Mouse (Mus musculus) midbrain, embryonic 13.5 days (tissue): ENCODE data around the gene Ifitm2. TPM values are rescaled to one million over a fixed set of nuclear protein-coding genes. Genes with fewer than 3 reads are reported as not detected.

Source experiments
- ATAC-seq: fragments of 200-750 bp; cut with Nextera tagmentation; 2 replicates; pipeline ENCODE4 v1.8.0; 2017; ENCODE audit warnings: mild to moderate bottlenecking, moderate TSS enrichment, moderate library complexity
- H3K27ac ChIP-seq: fragments of 300-500 bp; sonication (generic); 2 replicates; pipeline ENCODE4 v1.5.1; 2015; ENCODE audit warnings: inconsistent platforms, mild to moderate bottlenecking, moderate library complexity
- H3K27me3 ChIP-seq: fragments of 300-500 bp; sonication (generic); 2 replicates; pipeline ENCODE4 v1.6.1; 2015; ENCODE audit warnings: mild to moderate bottlenecking, inconsistent platforms
- H3K36me3 ChIP-seq: fragments of 300-500 bp; sonication (generic); 2 replicates; pipeline ENCODE4 v1.6.1; 2015; ENCODE audit warnings: mild to moderate bottlenecking, inconsistent platforms
- H3K4me1 ChIP-seq: fragments of 300-500 bp; sonication (generic); replicated peaks from 2 replicates; pipeline ENCODE4 v1.6.1; 2015; ENCODE audit warnings: inconsistent platforms
- H3K4me2 ChIP-seq: fragments of 300-500 bp; sonication (generic); replicated peaks from 2 replicates; pipeline ENCODE4 v1.6.1; 2015; ENCODE audit warnings: moderate library complexity, mild to moderate bottlenecking, inconsistent platforms
- H3K4me3 ChIP-seq: fragments of 300-500 bp; sonication (generic); replicated peaks from 2 replicates; pipeline ENCODE4 v1.5.1; 2015; ENCODE audit warnings: mild to moderate bottlenecking, inconsistent platforms
- H3K9ac ChIP-seq: fragments of 300-500 bp; sonication (generic); replicated peaks from 2 replicates; pipeline ENCODE4 v1.6.1; 2015; ENCODE audit warnings: mild to moderate bottlenecking, inconsistent platforms
- H3K9me3 ChIP-seq: fragments of 300-500 bp; sonication (generic); 2 replicates; pipeline ENCODE4 v1.6.1; 2016; ENCODE audit warnings: mild to moderate bottlenecking, inconsistent platforms
- WGBS: fragments of 180-500 bp; shearing (Covaris S2); methylation state at CpG from one replicate; pipeline ENCODE4 v1.1.7; 2015; 5-methylcytosine and 5-hydroxymethylcytosine counted together
- polyA plus RNA-seq: library from polyadenylated mRNA; unstranded; fragments of >200 nt; fragmentation: Nextera tagmentation; extraction: Ambion mirVana; gene quantifications from 2 replicates; pipeline ENCODE4 v1.2.1, GENCODE M21; 2015

Gene Ifitm2
- polyA plus RNA-seq, 1 experiment from 2014 or later = 144 TPM

GRCm38 (mm10) chr7:140939669-140940171 lies 16.1 kb downstream of the Ifitm2 start:
- Histone ChIP-seq H3K9me3 (no peaks in the 10 kb centered on the region), H3K4me2 (no peak overlapping the region), H3K9ac (no peak overlapping the region), H3K4me1 (peaks cover 14% of the 10 kb centered on the region), H3K27ac (no peak overlapping the region), H3K27me3 (peaks cover 13% of the 10 kb centered on the region; the same call in 1 of the 2 replicates), H3K36me3 (no peaks in the 10 kb centered on the region), H3K4me3 (no peak overlapping the region)
- ATAC-seq = no peak
- 14% methylated on average over 8 of the region's 8 CpGs for WGBS

GRCm38 (mm10) chr7:140938896-140939295 lies 16.9 kb downstream of the Ifitm2 start:
- Histone ChIP-seq H3K36me3 (no peaks in the 10 kb centered on the region), H3K9ac (no peak overlapping the region), H3K9me3 (no peaks in the 10 kb centered on the region), H3K27me3 (peaks cover 13% of the 10 kb centered on the region; the same call in 1 of the 2 replicates), H3K27ac (no peak overlapping the region), H3K4me3 (no peak overlapping the region), H3K4me2 (no peak overlapping the region), H3K4me1 (peaks cover 14% of the 10 kb centered on the region)
- WGBS = 22% methylated on average over 2 of the region's 2 CpGs
- no peak for ATAC-seq

GRCm38 (mm10) chr7:140938436-140938835 lies 17.4 kb downstream of the Ifitm2 start:
- ATAC-seq = no peak
- no peak overlapping the region for H3K4me3 ChIP-seq
- no peak overlapping the region for H3K27ac ChIP-seq
- H3K36me3 ChIP-seq = no peaks in the 10 kb centered on the region
- H3K9ac ChIP-seq = no peak overlapping the region
- H3K27me3 ChIP-seq = peaks cover 13% of the 10 kb centered on the region; the same call in 1 of the 2 replicates
- H3K4me2 ChIP-seq = no peak overlapping the region
- 40% methylated on average over 3 of the region's 3 CpGs for WGBS
- H3K4me1 ChIP-seq = peaks cover 14% of the 10 kb centered on the region
- no peaks in the 10 kb centered on the region for H3K9me3 ChIP-seq

GRCm38 (mm10) chr7:140927181-140927580 lies 28.6 kb downstream of the Ifitm2 start:
- ATAC-seq = no peak
- H3K9ac ChIP-seq = no peak overlapping the region
- peaks cover 16% of the 10 kb centered on the region for H3K4me1 ChIP-seq
- H3K4me3 ChIP-seq = no peak overlapping the region
- H3K27me3 ChIP-seq = peaks cover 37% of the 10 kb centered on the region
- H3K27ac ChIP-seq = no peak overlapping the region
- no peak overlapping the region for H3K4me2 ChIP-seq
- H3K9me3 ChIP-seq = no peaks in the 10 kb centered on the region
- 92% methylated on average over 6 of the region's 6 CpGs for WGBS
- no peaks in the 10 kb centered on the region for H3K36me3 ChIP-seq

- Histone ChIP-seq H3K4me3 (peak overlapping the region; percentile 50), H3K4me2 (peak overlapping the region; percentile 89), H3K4me1 (peaks cover 20% of the 10 kb centered on the region), H3K27me3 (peaks cover 71% of the 10 kb centered on the region), H3K27ac (no peak overlapping the region), H3K36me3 (no peaks in the 10 kb centered on the region), H3K9me3 (no peaks in the 10 kb centered on the region), H3K9ac (peak overlapping the region; percentile 58)
- ATAC-seq = 0 out of 2 replicates have a peak, but pooled peaks have one; percentile 45
- 18% methylated on average over 30 of the region's 30 CpGs for WGBS
Observed at GRCm38 (mm10) chr7:140923070-140923775, 32.6 kb downstream of the Ifitm2 start.

- Histone ChIP-seq H3K9me3 (no peaks in the 10 kb centered on the region), H3K4me2 (peak overlapping the region; percentile 89), H3K36me3 (no peaks in the 10 kb centered on the region), H3K4me1 (peaks cover 20% of the 10 kb centered on the region), H3K27me3 (peaks cover 71% of the 10 kb centered on the region), H3K9ac (peak overlapping the region; percentile 58), H3K27ac (no peak overlapping the region), H3K4me3 (peak overlapping the region; percentile 50)
- under 1% methylated on average over 49 of the region's 49 CpGs for WGBS
- peak; percentile 63 for ATAC-seq
Observed at GRCm38 (mm10) chr7:140922398-140923069, 33.3 kb downstream of the Ifitm2 start.

GRCm38 (mm10) chr7:140921225-140921975 lies 34.4 kb downstream of the Ifitm2 start:
- H3K36me3 ChIP-seq = no peaks in the 10 kb centered on the region
- H3K27ac ChIP-seq = no peak overlapping the region
- no peak for ATAC-seq
- H3K4me2 ChIP-seq = peak overlapping the region; percentile 89; the same call in 1 of the 2 replicates
- H3K4me3 ChIP-seq = 0 out of 2 replicates have a peak overlapping the region, but pooled peaks have one; percentile 50
- peaks cover 71% of the 10 kb centered on the region for H3K27me3 ChIP-seq
- H3K9me3 ChIP-seq = no peaks in the 10 kb centered on the region
- WGBS = 27% methylated on average over 22 of the region's 22 CpGs
- no peak overlapping the region for H3K9ac ChIP-seq
- peaks cover 20% of the 10 kb centered on the region for H3K4me1 ChIP-seq

GRCm38 (mm10) chr7:140920418-140921029 lies 35.3 kb downstream of the Ifitm2 start, which contains the start of gene Nlrp6:
TSS of gene Nlrp6 (plus strand) at chr7:140920902.
- Histone ChIP-seq H3K27me3 (peaks cover 67% of the 10 kb centered on the region), H3K36me3 (no peaks in the 10 kb centered on the region), H3K9ac (no peak within 1 kb of the TSS), H3K4me2 (no peak within 1 kb of the TSS), H3K9me3 (no peaks in the 10 kb centered on the region), H3K4me1 (peaks cover 20% of the 10 kb centered on the region), H3K4me3 (0 out of 2 replicates have a peak within 1 kb of the TSS, but pooled peaks have one; percentile 50), H3K27ac (no peak within 1 kb of the TSS)
- 79% methylated on average over 8 of the region's 8 CpGs for WGBS
- no peak for ATAC-seq

- H3K4me1 ChIP-seq = peaks cover 20% of the 10 kb centered on the region
- H3K4me3 ChIP-seq = no peak overlapping the region
- ATAC-seq = no peak
- no peaks in the 10 kb centered on the region for H3K36me3 ChIP-seq
- H3K9ac ChIP-seq = no peak overlapping the region
- H3K4me2 ChIP-seq = no peak overlapping the region
- no peak overlapping the region for H3K27ac ChIP-seq
- no peaks in the 10 kb centered on the region for H3K9me3 ChIP-seq
- peaks cover 61% of the 10 kb centered on the region for H3K27me3 ChIP-seq
- 78% methylated on average over 4 of the region's 4 CpGs for WGBS
Observed at GRCm38 (mm10) chr7:140919911-140920310, 35.9 kb downstream of the Ifitm2 start.

GRCm38 (mm10) chr7:140914031-140914690 lies 41.6 kb downstream of the Ifitm2 start:
- Histone ChIP-seq H3K27me3 (peaks cover 6% of the 10 kb centered on the region), H3K4me1 (no peaks in the 10 kb centered on the region; the same call in 1 of the 2 replicates), H3K4me2 (no peak overlapping the region), H3K4me3 (no peak overlapping the region), H3K27ac (no peak overlapping the region), H3K36me3 (no peaks in the 10 kb centered on the region), H3K9me3 (no peaks in the 10 kb centered on the region), H3K9ac (no peak overlapping the region)
- 88% methylated on average over 8 of the region's 8 CpGs for WGBS
- ATAC-seq = no peak
